Mouse (Mus musculus) layer of hippocampus, postnatal 25 days (tissue): ENCODE data around the gene Nsd1. TPM values are rescaled to one million over a fixed set of nuclear protein-coding genes. Genes with fewer than 3 reads are reported as not detected.
"Not testable (repeated sequence)": the region's sequence is repeated elsewhere in the genome, so short reads cannot be mapped to it uniquely, and the experiment has no call there.

Experiments used
- DNase-seq, 2 experiments: peaks; one replicate each; pipeline ENCODE4 v3.0.0; 2022; ENCODE audit warnings: mixed read lengths in 2 of 2, low spot score in 1 of 2; ENCODE audit errors: extremely low spot score in 1 of 2
- total RNA-seq, 2 experiments: library from RNA; stranded (reverse); gene quantifications; 2 replicates each; pipeline ENCODE4 v1.2.3; 2021

Nsd1 gene
- 100 to 1,000 TPM; 117 to 140 TPM for total RNA-seq

DNA sequence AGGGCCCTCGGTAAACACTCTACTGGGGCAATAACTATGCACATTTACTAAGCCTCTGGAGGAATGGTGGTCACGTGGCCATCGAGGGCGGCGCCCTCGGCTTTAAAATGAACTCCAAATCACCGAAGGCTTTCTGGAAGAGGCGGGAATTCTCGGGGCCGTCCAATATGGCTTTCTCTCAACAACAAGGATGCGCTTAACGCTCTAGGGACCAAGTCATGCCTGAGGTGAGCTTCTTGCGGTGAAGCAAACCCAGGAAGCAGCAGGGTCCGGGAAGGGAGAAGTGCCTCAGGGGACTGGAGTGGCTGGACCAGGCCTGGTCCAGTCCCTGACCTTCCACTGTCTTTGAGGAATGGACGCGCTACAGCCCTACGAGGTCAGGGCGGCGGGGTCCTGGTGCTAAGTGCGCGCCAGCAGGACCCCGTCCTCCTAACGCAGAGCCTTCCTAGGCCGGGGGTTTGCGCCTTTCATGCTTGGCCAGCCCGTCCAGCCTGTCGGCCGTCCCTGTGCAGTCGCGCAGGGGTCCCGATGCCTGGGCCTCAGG lies at the start of gene Nsd1:
Gene Nsd1 (plus strand): TSS at position 134 of the 544 bp plus-strand sequence.
- no peak for DNase-seq

DNA sequence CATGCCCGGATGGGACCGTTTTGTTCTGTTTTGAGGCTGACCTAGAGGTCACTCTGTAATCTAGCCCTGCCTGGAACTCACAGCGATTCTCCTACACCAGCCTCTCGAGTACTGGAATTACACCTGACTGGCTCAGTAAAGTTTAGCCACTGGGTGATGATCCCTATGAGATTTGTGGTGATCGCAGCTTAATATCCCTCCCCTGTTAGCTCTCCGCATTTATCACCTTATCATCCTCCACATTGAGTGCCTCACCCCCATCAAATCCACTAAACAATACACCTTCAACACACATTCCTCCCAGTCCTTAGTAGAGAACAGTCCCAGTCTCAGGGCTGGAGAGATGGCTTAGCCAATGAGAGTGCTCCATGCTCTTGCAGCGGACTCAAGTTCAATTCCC lies 47.2 kb upstream of the Nsd1 start:
- no peak for DNase-seq

DNA sequence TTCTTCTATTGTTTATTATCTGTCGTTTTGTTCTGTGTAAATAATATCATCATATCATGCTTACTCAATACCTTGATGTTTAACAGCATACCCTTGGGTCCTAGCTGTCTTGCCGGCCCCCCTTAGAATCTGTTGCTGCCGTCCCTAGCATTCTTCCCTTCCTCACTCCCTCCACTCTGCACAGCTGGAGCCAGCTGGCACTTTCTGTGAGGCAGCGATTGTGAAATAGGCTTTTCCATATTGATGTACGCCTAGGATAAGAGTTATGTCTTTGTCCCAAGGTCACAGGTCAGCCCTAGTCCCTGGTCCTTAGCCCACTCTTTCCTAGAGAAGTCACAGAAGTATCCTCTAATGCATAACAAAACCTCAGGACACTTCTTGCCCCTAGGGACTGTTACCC lies 46.0 kb upstream of the Nsd1 start:
- no peak for DNase-seq

DNA sequence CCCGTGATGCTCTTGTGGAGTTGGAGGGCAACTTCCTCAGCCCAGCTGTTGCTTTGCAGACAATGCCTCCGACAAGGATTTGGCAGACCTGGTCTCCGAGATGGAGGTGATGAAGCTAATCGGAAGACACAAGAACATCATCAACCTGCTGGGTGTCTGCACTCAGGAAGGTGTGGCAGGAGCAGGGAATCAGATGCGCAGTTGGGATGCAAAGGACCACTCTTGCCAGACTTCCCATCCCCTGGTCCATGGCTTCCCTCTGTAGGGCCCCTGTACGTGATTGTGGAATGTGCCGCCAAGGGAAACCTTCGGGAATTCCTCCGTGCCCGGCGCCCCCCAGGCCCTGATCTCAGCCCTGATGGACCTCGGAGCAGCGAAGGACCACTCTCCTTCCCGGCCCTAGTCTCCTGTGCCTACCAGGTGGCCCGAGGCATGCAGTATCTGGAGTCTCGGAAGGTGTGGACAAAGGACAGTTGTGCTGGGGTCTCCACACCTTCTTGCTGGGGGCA lies 43.7 kb upstream of the Nsd1 start:
- no peak for DNase-seq

DNA sequence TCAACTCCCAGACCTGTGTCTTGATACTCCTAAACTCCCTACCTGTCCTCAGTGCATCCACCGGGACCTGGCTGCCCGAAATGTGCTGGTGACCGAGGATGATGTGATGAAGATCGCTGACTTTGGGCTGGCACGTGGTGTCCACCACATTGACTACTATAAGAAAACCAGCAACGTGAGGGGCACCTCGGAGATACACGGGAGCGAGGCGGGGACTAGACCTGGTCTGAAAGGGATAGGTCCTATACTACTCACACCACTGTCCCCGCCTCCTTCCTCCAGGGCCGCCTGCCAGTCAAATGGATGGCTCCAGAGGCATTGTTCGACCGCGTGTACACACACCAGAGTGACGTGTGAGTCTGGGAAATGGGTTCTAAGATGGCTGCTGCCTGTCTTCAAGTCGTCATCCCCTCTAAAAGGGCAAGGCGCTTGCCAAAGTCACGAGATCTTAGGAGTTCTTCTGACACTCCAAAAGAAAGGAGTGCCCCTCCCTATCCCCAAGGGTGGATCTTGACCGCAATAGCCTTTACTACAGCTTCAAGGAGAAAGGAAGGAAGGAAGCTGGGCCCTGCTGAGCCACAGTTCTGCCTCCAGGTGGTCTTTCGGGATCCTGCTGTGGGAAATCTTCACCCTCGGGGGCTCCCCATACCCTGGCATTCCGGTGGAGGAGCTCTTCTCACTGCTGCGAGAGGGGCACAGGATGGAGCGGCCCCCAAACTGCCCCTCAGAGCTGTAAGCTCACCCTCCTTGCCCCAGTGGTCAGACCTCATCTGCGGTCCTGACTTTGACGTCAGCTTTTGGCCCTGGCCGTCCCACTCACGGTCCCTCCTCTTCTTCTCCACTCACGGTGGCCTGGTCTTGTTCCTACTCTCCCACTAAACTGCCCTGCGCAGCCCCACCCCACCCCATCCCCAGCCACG lies 42.5 kb upstream of the Nsd1 start:
- no peak for DNase-seq

DNA sequence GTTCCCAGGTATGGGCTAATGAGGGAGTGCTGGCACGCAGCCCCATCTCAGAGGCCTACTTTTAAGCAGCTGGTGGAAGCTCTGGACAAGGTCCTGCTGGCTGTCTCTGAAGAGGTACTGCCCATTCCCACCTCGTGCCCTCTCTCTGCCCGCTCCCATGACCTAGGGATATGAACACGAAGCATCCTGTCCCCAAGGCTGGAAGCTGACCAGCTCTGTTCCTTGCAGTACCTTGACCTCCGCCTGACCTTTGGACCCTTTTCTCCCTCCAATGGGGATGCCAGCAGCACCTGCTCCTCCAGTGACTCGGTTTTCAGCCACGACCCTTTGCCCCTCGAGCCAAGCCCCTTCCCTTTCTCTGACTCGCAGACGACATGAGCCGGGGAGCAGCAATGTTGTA lies 41.8 kb upstream of the Nsd1 start:
- DNase-seq = no peak

DNA sequence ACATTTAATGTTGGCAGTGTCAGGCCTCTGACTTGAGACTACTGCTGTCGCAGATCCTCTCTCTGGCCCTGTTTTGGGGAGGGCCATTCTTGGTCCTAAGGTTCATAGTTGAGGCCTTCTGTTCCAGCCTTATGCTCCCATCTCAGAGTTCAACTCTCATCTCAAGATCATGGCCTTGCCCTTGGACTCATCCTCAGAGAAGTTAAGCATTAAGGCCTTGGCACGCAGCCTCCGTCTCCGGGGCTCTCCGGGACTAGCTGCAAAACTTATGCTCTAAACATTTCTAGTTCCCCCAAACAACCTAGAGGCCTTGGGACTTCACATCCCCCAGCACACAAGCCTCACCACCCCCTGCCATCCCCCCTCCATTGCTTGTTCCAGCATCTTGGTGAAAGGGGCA lies 41.3 kb upstream of the Nsd1 start:
- DNase-seq = no peak

DNA sequence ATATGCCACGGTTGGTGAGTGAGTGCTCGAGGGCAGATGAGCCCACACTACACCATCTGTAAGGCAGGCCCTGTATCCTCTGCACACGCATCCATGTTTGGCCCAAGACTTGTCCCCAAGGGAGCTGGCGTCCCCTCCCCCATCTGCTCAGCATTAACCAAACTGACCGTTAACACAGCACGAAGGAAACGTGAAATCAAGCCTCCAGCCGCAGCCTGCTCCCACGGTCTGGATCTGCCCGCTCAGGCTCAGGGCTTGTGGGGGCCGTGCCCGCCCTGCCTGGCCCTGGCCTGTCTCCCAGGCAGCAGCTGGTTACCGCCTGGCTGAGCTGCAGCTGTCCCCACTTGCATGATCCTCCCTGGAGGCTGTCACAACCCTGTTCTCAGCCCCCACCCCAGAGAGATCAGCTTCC lies 40.6 kb upstream of the Nsd1 start:
- peak in 1 of 2 experiments; percentile 36 for DNase-seq

DNA sequence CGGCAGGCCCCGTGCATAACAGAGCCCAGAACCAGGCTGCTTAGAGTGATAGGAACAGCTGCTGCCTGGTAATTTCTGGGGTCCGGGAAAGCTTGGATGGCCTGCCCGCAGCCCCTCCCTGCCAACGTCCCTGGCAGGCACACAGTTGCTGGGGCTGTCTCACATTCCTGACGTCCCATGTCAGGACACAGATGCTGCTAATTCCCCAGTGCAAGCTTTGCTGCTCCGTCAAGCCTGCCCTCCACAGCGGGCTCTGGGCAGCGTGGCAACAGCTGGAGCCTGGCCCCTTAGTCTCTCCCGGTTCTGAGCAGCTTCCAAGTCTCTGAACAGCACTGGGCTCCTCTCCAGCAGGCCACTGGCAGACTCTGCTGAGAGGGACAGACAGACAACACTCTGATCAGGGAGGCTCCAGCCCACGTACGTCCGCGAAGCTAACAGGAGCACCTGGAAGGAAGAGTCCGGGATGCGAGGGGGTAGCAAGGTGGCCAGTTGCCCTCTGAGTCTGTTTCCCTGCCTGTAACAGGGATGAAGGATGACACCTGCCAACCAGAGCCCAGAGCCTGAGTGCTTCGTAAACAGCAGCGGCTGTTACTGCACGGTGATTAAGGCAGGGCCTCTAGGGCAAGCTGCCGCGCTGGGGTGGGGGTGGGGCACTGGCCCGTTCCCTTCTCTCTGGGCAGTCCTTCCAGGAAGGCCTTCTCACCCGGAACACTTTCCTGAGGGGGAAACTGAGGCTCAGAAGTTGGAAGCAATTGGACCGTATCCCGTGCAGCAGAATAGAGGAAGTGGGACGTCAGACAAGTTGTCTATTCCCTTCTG lies 37.9 kb upstream of the Nsd1 start:
- peak in 1 of 2 experiments; percentile 42 for DNase-seq

DNA sequence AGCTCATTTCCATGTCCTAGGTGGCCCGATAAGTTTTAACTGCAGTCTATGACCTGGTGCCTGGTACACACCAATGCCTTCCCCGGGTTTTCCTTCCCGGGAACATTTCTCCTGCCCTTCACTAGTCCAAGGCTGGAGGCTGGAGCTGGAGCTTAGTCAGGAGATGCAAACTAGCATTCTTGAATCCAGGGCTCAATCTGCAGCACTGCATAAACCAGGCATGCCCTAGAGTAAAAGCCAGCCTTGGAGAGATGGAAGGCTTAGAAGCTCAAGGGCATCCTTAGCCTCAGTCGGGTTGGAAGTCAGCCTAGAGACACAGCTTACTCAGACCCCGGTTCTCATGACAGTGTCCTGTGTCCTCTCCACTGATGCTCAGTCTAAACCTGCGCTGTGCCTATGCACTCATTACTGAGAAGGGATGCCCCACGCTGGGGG lies 37.2 kb upstream of the Nsd1 start:
- DNase-seq = no peak

DNA sequence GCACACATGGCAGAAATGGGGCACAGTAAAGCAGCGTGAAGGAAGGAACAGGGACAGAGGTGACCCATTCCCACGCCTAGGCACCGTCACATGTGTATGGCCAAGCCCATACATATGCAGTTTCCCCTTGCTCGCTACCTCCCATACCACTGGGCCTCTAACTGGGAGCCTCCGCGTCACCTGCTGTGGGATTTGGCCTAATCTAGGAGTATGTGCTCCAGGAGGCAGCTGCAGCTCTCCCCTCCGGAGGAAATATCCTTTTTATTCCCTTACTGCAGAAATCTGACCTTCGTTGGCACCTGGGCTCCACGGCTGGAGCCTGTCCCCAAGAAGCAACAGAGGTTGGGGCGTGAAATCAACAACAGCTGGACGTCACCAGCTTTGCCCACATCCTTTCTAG lies 35.2 kb upstream of the Nsd1 start:
- DNase-seq = no peak

DNA sequence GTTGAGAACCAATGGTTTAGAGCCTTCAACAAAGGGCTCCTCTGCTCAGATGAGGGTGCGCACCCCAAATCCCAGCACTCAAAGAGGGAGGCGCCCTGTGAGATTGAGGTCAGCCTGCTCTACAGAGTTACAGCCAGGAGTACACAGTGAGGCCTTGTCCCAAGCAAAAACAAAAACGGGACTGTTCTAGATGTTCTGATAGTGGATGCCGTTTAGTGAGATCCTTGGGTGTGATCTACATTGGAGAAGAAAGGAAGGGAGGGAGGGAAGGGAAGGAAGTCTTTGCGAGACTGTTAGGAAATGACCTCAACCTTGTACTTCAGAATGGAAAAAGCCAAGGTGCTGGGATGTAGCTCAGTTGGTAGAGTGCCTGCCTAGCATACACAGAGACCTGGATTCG lies 33.3 kb upstream of the Nsd1 start:
- no peak for DNase-seq

DNA sequence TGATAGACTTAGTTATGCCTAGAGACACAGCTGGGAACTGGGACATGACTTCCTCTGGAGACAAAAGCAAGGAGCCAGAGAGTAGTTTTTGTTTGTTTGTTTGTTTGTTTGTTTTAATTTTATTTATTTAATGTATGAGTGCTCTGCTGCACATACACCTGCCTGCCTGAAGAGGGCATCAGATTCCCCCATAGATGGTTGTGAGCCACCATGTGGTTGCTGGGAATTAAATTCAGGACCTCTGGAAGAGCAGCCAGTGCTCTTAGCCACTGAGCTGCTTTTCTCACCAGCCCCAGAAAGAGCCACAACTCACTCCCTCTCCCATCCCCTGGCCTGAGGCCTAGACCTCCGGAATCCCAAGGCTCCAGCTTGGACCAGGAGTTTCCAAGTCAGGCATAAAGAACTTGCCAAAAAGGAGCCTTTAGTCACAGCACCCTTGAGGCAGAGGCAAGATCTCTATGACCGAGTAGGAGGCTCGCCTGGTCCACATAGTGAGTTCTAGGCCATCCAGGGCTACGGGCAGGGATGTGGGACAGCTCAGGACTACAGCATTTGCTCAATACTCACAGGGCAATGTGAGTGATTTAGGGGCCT lies 31.6 kb upstream of the Nsd1 start:
- DNase-seq = no peak

DNA sequence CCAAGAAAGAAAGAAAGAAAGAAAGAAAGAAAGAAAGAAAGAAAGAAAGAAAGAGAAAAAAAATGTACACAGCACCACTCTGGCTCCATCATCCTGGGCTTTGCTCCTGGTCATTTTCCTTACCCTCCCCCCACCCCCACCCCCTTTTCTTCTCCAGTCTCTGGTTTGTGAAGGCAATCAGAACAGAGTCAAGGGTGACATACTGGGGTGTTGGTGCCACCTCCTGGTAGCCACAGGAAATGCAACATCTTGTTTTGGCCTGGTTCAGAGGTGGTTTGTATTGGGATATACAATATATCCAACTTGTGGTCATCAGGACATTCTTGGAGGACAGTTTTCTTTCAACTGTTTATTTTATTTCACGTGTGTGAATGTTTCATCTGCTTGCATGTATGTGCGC lies 31.0 kb upstream of the Nsd1 start:
- DNase-seq = peak; percentile 46 to 80

DNA sequence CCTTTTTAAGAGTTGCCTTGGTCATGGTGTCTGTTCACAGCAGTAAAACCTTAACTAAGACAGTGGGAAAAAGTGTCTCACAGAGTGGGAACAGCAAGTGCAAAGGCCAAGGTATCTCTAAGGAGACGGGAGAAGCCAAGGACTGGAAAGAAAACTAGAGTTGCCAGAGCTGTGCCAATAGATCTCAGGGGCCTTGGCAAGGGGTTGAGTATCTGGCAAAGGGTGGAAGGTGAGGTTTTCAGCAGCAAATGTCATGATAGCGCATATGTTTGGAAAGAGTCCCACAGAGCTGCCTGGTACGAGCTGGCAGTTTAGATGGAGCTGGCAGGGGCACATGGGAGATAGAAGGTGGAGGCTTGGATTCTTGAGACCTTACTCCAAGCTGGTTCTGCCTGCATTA lies 30.0 kb upstream of the Nsd1 start:
- DNase-seq = no peak

DNA sequence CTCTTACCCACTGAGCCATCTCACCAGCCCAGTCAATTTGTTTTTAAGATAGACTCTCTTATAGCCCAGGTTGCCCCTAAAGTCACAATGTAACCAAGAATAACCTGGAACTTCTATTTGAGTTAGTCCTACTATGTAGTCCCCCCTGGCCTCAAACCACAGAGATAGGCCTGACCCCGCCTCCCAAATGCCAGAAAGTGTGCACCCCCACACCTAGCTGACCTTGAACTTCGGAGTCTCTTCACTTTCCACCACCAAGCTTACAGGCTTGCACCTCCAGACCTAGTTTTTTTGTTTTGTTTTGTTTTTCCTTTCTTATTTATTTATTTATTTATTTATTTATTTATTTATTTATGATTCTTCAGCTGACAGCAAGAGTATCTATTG lies 27.8 kb upstream of the Nsd1 start:
- no peak for DNase-seq

DNA sequence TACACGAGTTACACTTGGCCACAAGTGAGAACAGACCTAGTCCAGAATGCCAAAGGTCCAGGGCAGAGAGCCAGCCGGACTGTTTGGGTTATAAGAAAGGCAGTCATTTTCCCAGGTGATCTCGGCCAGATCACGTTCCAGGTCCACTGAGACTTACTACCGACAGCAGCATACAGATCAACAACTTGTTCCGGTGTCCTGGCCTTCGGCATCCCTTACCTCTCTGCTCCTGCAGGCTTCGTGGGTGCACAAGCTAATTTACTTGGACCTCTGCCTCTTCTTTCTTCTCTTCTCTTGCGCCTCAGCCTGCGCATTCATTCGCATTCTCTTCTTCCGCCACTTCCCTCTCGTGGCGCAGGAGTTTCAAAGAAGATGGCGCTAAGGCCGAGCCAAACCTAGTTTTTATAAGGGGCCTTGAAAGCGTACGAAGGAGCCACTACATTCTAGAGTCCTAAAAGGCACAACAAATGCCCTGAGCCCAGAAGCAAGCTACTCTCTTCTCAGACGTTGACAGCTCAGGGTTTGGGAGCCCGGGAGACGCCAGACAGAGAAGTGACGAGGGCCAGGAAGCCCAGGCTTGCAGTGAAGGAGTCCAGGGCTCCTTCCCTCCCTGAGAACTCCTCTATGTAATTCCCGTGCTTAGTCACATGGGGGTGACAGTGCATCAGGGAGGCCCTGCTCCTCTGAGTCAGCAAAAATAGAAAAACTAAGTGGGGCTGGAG lies 27.2 kb upstream of the Nsd1 start:
- DNase-seq = peak; percentile 40 to 53

DNA sequence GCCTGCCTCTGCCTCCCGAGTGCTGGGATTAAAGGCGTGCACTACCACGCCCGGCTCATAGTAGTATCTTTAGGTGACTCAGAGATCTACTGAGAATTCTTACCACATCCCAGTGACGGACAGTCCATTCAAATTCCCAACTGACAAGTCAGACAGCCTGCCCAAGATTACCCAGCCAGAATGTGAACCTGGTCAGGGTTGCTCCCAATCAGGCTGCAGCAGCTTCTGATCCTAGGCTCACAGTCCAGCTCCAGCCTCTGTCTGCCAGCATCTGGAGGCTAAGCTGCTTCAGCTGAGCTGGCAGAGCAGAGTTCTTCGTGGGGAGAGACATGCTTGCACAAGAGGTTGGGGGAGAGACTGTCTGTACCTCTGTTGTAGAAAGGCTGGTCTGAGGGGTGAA lies 26.2 kb upstream of the Nsd1 start:
- no peak for DNase-seq

DNA sequence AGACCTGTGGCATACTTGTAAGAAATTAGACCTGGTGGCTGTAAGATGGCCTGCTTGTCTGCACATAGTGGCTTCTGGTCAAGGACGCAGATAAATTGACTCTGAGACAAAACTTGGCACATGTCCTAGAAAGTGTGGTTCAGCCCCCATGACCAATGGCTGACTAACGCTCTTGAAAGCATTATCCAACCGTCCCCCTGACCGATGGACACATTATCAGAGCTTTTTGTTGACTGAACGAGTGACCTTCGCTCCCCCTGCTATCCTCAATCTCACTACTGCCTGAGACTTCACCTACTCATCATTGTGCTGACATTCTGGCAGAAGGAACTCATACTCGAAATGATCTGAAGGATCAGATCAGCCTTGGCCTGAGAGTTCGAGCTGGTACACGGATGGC lies 22.5 kb upstream of the Nsd1 start:
- not testable (repeated sequence) for DNase-seq

DNA sequence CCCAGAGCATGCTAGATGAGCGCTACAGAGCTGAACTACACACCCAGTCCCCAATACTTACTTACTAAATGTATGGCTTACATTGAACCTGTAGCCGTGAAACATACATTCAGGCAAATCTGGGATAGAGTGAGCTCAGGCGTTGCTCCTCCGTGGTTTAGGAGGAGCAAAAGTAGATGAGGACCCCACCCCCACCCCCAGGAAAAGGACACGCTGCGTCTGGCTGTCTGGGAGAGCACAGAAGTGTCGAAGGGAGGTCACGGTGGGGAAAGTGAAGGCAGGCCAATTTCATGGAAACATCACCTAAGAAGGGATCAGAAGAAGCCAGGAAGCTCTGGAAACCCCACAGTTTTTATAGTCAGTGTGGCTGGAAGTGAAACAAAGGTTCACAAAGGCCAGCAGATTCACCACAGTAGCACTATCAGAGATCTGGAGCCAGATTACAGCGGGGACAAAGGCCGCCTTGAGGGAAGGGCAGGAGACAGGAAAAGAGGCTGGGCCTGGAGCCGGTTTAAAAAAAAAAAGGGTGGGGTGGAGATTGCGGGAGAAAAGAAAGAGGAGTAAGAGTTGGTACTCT lies 20.0 kb upstream of the Nsd1 start:
- DNase-seq = no peak
